Mouse (Mus musculus): ENCODE results near the gene Telo2. TPM values are rescaled to one million over a fixed set of nuclear protein-coding genes. Genes with fewer than 3 reads are reported as not detected.

Telo2 gene
- polyA plus RNA-seq, 1 experiment from 2014 or later, result 28.8 TPM

- Histone ChIP-seq H3K27ac (replicated peaks; ENCODE audit: low read depth, low read length) (no peak overlapping the region), H3K9me3 (ENCODE audit: control insufficient read depth, low read length) (no peaks in the 10 kb centered on the region), H3K4me2 (ENCODE audit: low read depth, severe bottlenecking) (no peak overlapping the region), H3K36me3 (ENCODE audit: control insufficient read depth, insufficient read depth, low read length) (peaks cover 4% of the 10 kb centered on the region; the same call in 1 of the 2 replicates), H3K4me1 (ENCODE audit: control insufficient read depth, insufficient read depth, low read length) (no peaks in the 10 kb centered on the region), H3K4me3 (ENCODE audit: low read depth, low read length) (no peak overlapping the region), H3K9ac (ENCODE audit: low read length) (no peak overlapping the region), H3K27me3 (ENCODE audit: control insufficient read depth, insufficient read depth, low read length) (no peaks in the 10 kb centered on the region)
- ATAC-seq (ENCODE audit: insufficient number of reproducible peaks, low FRiP score, low TSS enrichment, low read depth) (no peak), DNase-seq (ENCODE audit: low spot score) (no peak)
- 84% methylated on average over 4 of the region's 4 CpGs for WGBS
Observed at GRCm38 (mm10) chr17:25063261-25063660, 52.5 kb downstream of the Telo2 start.

DNA sequence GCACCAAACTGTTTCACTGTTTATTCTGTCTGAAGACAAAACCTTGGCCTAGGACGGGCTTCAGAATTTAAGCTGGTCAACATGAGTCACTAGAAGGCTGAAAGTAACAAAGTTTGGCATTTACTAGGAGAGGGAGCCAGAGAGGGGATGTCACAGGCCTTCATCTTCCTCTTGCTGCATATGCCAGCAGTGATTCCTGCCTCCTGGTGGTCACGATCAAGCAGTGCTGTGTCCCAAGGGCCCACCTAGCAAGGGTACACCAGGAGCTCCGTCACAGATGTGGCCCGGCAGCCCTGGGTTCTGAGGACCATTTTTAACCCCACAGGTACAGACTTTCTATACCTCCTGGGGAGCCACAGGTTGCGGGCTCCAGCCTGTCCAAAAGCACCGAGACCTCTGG, 58.7 kb downstream of the Telo2 start:
- Histone ChIP-seq H3K36me3 (ENCODE audit: control insufficient read depth, insufficient read depth, low read length) (peaks cover 4% of the 10 kb centered on the region; the same call in 1 of the 2 replicates), H3K9me3 (ENCODE audit: control insufficient read depth, low read length) (no peaks in the 10 kb centered on the region), H3K27me3 (ENCODE audit: control insufficient read depth, insufficient read depth, low read length) (no peaks in the 10 kb centered on the region), H3K27ac (replicated peaks; ENCODE audit: low read depth, low read length) (no peak overlapping the region), H3K4me1 (ENCODE audit: control insufficient read depth, insufficient read depth, low read length) (no peaks in the 10 kb centered on the region), H3K9ac (ENCODE audit: low read length) (no peak overlapping the region), H3K4me3 (ENCODE audit: low read depth, low read length) (no peak overlapping the region), H3K4me2 (ENCODE audit: low read depth, severe bottlenecking) (no peak overlapping the region)
- ATAC-seq (ENCODE audit: insufficient number of reproducible peaks, low FRiP score, low TSS enrichment, low read depth) (no peak), DNase-seq (ENCODE audit: low spot score) (no peak)
- WGBS, result 92% methylated on average over 6 of the region's 6 CpGs

DNA sequence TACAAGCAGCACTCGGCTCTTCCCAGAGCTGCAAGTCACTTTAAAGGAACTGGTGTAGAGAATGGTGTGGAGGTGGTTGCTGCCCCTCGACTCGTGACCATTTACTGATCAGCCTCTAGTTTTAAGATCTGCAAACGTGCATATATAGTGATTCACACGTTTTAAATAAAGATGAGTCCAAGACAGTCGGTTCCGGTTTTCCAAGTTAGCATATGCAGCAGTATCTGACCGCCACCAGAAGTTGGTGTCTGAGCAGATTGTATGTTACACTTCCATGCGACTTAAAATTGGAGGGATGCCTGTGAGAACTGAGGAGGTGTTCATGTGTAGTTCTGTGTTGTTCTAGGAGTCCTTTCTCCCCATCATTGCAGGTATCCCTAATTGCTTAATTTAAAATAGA, 62.5 kb downstream of the Telo2 start:
- no peak overlapping the region for H3K27ac ChIP-seq (replicated peaks; ENCODE audit: low read depth, low read length)
- ATAC-seq (ENCODE audit: insufficient number of reproducible peaks, low FRiP score, low TSS enrichment, low read depth) (no peak), DNase-seq (ENCODE audit: low spot score) (no peak)
- no peak overlapping the region for H3K9ac ChIP-seq (ENCODE audit: low read length)
- no peak overlapping the region for H3K4me2 ChIP-seq (ENCODE audit: low read depth, severe bottlenecking)
- 0 out of 2 replicates have a peak, but pooled peaks cover 2% of the 10 kb centered on the region for H3K36me3 ChIP-seq (ENCODE audit: control insufficient read depth, insufficient read depth, low read length)
- no peak overlapping the region for H3K4me3 ChIP-seq (ENCODE audit: low read depth, low read length)
- H3K4me1 ChIP-seq (ENCODE audit: control insufficient read depth, insufficient read depth, low read length), result no peaks in the 10 kb centered on the region
- H3K9me3 ChIP-seq (ENCODE audit: control insufficient read depth, low read length), result no peaks in the 10 kb centered on the region
- 82% methylated on average over 9 of the region's 9 CpGs for WGBS
- H3K27me3 ChIP-seq (ENCODE audit: control insufficient read depth, insufficient read depth, low read length), result no peaks in the 10 kb centered on the region

Other genes with a start within 250 kb of the Telo2 start
- gene Igfals, start 250.0 kb downstream of the Telo2 start, polyA plus RNA-seq (2014; fragmentation: Nextera tagmentation; extraction: Ambion mirVana), result 0.24 and 0.47 TPM in 2 replicates
- 65.1 and 66.0 TPM in 2 replicates for gene Nubp2, start 229.6 kb downstream of the Telo2 start, polyA plus RNA-seq (2014; fragmentation: Nextera tagmentation; extraction: Ambion mirVana)
- gene Spsb3, start 229.3 kb downstream of the Telo2 start, polyA plus RNA-seq (2014; fragmentation: Nextera tagmentation; extraction: Ambion mirVana), result 36.8 and 42.1 TPM in 2 replicates
- 20.5 and 20.8 TPM in 2 replicates for gene Eme2, start 220.9 kb downstream of the Telo2 start, polyA plus RNA-seq (2014; fragmentation: Nextera tagmentation; extraction: Ambion mirVana)
- gene Mrps34, start 220.9 kb downstream of the Telo2 start, polyA plus RNA-seq (2014; fragmentation: Nextera tagmentation; extraction: Ambion mirVana), result 82.3 and 84.8 TPM in 2 replicates
- 51.5 and 53.0 TPM in 2 replicates for gene Nme3, start 219.5 kb downstream of the Telo2 start, polyA plus RNA-seq (2014; fragmentation: Nextera tagmentation; extraction: Ambion mirVana)
- 31.0 and 32.0 TPM in 2 replicates for gene Mapk8ip3, start 179.0 kb downstream of the Telo2 start, polyA plus RNA-seq (2014; fragmentation: Nextera tagmentation; extraction: Ambion mirVana)
- gene Jpt2, start 155.3 kb downstream of the Telo2 start, polyA plus RNA-seq (2014; fragmentation: Nextera tagmentation; extraction: Ambion mirVana), result 201 and 259 TPM in 2 replicates
- gene Cramp1l, start 100.2 kb downstream of the Telo2 start, polyA plus RNA-seq (2014; fragmentation: Nextera tagmentation; extraction: Ambion mirVana), result 13.0 and 14.6 TPM in 2 replicates
- 21.0 and 24.0 TPM in 2 replicates for gene Ift140, start 99.9 kb downstream of the Telo2 start, polyA plus RNA-seq (2014; fragmentation: Nextera tagmentation; extraction: Ambion mirVana)
- 9.7 and 10.8 TPM in 2 replicates for gene Tmem204, start 32.4 kb downstream of the Telo2 start, polyA plus RNA-seq (2014; fragmentation: Nextera tagmentation; extraction: Ambion mirVana)
- 0.17 TPM in 1 of 2 replicates, not detected in the other for gene Ptx4, start 4.8 kb upstream of the Telo2 start, polyA plus RNA-seq (2014; fragmentation: Nextera tagmentation; extraction: Ambion mirVana)
- gene Clcn7, start 17.4 kb upstream of the Telo2 start, polyA plus RNA-seq (2014; fragmentation: Nextera tagmentation; extraction: Ambion mirVana), result 20.6 and 21.0 TPM in 2 replicates
- gene Ccdc154, start 46.5 kb upstream of the Telo2 start, polyA plus RNA-seq (2014; fragmentation: Nextera tagmentation; extraction: Ambion mirVana), result not detected in 2 replicates
- gene Gm38655, start 59.5 kb upstream of the Telo2 start, polyA plus RNA-seq (2014; fragmentation: Nextera tagmentation; extraction: Ambion mirVana), result not detected in 2 replicates
- gene BC003965, start 68.6 kb upstream of the Telo2 start, polyA plus RNA-seq (2014; fragmentation: Nextera tagmentation; extraction: Ambion mirVana), result 31.6 and 32.7 TPM in 2 replicates
- gene Unkl, start 72.4 kb upstream of the Telo2 start, polyA plus RNA-seq (2014; fragmentation: Nextera tagmentation; extraction: Ambion mirVana), result 4.8 and 5.8 TPM in 2 replicates
- 28.3 and 29.4 TPM in 2 replicates for gene Gnptg, start 124.2 kb upstream of the Telo2 start, polyA plus RNA-seq (2014; fragmentation: Nextera tagmentation; extraction: Ambion mirVana)
- 63.8 and 66.1 TPM in 2 replicates for gene Tsr3, start 124.2 kb upstream of the Telo2 start, polyA plus RNA-seq (2014; fragmentation: Nextera tagmentation; extraction: Ambion mirVana)
- 0.71 and 0.88 TPM in 2 replicates for gene Baiap3, start 140.4 kb upstream of the Telo2 start, polyA plus RNA-seq (2014; fragmentation: Nextera tagmentation; extraction: Ambion mirVana)
- gene Ube2i, start 158.7 kb upstream of the Telo2 start, polyA plus RNA-seq (2014; fragmentation: Nextera tagmentation; extraction: Ambion mirVana), result 922 and 923 TPM in 2 replicates
- gene Prss34, start 182.4 kb upstream of the Telo2 start, polyA plus RNA-seq (2014; fragmentation: Nextera tagmentation; extraction: Ambion mirVana), result not detected in 2 replicates
- not detected in 2 replicates for gene Prss28, start 192.7 kb upstream of the Telo2 start, polyA plus RNA-seq (2014; fragmentation: Nextera tagmentation; extraction: Ambion mirVana)
- not detected in 2 replicates for gene Prss29, start 202.7 kb upstream of the Telo2 start, polyA plus RNA-seq (2014; fragmentation: Nextera tagmentation; extraction: Ambion mirVana)
- gene Tpsab1, start 229.6 kb upstream of the Telo2 start, polyA plus RNA-seq (2014; fragmentation: Nextera tagmentation; extraction: Ambion mirVana), result not detected in 2 replicates